Mouse (Mus musculus): Measurements from ENCODE around the gene Mettl21a.
"Not testable (repeated sequence)": the region's sequence is repeated elsewhere in the genome, so short reads cannot be mapped to it uniquely, and the experiment has no call there.

Mettl21a gene

DNA sequence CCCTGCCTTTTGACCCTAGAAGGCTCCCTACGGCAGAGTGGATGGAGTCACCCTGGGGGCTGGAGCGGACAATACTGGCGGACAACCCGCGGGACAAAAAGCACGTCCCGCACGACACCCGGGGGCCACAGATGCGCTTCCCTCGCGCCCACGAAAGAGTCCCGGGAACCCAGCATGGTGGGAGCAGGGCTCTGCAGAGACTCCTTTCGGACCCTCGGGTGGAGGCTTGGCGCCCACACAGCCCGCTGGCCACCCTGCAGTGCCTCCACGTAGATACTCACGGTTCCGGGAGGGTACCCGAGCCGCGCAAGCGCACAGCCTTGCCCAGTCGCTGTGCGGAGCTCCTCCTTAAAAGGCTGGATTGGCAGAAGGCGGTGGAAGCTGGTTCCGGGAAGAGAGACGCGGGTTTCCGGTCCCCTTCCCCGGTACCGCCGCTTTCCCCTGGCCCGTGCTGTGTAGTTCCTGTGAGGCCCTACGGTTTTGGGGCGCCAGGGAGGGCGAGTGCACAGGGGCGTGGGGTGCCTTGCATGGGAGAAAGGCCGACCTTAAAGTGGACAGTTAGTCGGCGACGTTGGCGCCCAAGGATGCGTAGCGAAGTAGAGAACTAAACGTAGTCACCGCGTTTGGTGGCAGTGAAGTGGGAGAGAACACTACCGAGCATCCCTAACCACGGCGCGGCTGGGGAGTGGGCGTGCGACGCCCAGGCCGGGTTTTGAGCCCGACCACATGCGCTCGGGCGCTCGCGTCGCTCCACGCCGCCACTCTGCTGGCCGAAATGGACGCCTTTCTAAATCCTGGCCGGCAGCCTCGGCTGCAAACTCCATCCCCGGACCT, at the start of gene Mettl21a:
Gene Mettl21a (minus strand): TSS at position 362 of the 834 bp plus-strand sequence.
- DNase-seq: peak; percentile 92 to 95

DNA sequence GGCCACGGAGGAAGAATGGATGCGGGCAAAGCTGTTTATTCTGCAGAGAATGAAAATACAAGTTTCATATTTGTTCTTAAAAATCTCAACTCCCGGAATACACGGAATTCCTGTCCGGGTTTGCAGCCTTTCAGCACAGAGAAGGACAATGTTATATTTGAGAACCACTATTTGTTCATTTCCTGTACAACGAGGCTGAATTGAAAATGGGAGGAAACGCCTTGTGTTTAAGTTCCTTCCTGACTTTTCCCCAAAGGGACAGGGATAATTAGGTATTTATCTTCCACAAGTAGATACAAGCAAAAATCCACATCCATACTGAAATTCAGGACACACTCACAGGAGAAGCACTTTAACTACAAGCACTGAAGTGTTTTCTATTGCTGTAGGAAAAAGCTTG, 41.8 kb upstream of the Mettl21a start:
- peak in 1 of 2 experiments; percentile 3 for DNase-seq

DNA sequence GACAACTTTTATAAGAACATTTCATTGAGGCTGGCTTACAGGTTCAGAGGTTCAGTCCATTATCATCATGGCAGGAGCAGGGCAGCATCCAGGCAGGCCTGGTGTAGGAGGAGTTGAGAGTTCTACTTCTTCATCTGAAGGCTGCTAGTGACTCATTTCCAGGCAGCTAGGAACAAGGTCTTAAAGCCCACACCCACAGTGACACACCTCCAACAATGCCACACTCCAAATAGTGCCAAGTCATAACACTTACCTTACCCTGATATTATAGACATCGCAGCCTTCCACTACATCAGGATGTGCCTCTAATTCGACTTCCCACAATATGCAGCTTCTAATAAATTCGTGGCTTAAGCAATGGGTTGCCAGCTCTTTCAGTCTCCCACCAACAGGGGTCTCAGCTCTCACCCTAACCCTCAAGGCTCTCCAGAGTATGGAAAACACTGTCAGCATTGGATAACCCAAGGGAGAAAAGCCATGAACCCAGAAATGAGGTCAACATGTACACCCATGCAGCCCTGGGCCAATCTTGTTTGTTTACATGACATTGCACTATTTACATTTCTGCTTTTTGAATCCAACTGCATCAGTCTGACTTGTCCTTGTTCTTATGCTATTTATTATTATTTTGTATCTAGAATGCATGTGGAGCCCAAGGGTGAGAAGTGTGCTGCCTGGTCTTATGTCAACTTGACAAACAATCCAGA, 39.5 kb upstream of the Mettl21a start:
- DNase-seq: no peak

DNA sequence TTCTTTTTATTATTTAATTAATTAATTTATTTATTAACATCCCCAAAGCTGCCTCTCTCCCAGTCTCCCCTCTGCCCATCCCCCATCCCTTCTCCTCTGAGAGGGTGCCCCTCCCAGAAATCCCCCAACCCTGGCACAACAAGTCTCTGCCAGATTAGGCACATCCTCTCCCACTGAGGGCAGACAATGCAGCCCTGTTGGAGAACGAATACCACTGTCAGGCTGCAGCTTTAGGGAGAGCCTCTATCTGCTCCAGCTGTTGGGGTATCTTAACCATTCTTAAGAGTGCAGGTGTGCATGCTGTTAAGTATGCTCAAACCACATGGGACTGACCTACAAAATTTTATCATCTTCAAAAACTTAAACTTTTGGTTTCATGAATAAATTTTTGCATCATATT, 38.4 kb upstream of the Mettl21a start:
- no peak for DNase-seq

DNA sequence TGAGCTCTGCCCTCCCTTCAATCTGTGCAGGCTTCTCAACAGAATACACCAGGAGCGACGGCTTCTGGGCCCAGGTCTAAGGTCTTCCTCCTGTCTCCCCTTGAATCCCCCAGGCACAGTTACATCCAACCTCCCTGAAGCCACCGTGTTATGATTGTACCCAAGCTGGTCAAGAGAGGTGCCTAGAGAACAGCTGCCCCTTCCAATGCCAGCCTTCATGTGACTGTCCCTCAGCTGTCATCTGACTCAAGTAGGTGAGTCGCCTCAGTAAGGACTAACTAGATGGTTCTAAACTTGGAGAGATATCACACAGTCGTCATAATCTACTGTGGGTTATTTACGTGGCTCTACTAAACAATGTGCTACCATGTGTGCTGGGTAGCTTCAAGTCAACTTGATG, 36.7 kb upstream of the Mettl21a start:
- no peak for DNase-seq

DNA sequence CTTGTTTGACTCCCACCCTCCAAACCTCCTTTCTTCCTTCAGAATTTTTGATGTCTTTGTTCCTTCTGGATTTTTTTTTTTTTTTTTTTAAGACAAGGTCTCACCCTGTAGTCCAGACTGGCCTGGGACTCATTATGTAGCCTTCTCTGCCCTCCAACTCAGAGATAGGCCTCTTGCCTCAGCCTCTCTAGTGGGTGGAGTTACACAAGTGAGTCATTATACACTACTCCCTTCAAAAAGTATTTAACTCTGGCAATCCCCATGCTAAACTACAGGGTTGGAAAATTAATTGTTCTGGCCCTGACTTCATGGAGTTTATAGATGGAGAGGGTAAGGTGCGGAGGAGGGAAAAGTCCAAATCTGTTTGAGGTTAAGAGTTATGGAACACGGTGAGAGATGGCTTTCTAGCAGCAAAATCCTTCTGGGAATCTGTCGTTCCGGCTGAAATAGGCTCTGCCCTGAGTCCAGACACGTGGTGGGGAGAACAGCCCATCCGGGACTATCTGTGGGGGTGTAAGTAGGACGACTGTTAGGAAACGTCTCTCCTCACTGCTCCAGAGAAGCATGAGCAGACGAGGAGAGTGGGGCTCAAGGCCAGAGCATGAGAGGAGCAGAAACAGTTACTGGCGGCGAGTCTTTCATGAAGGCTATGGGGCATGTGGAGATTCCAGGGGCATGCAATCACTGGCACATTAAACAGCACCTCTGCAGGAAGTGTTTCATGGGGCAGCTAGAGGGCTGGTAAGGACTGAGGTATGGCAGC, 32.5 kb upstream of the Mettl21a start:
- no peak for DNase-seq

DNA sequence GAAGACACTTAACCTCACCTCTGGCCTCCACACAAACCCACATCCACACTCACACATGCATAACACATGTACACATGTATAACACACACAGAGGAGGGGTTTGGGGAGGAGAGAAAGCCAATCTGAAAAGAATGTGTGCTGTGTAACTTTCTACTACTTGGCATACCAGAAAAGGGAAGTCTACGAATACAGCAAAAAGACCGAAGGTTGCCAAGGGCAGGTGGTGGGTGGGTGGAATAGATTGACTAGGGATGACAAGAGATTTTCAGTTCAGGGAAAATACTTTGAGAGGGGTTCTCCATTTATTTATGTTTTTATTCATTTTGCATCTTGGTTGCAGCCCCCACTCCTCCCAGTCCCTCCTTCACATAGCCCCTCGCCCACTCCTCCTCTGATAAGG, 27.5 kb upstream of the Mettl21a start:
- no peak for DNase-seq

DNA sequence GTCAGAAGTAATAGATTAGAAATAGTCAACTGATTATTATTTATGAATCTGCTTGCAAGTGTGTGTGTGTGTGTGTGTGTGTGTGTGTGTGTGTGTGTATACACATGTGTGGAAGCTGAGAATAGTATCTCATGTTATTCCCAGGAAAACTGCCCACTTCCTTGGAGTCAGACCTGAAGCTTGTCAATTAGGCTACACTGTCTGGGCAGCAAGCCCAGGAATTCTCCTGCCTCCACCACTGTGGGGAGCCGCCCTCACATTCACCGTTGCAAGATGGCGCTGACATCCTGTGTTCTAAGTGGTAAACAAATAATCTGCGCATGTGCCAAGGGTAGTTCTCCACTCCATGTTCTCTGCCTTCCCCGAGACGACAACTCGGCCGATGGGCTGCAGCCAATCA, 25.5 kb upstream of the Mettl21a start:
- not testable (repeated sequence) for DNase-seq

DNA sequence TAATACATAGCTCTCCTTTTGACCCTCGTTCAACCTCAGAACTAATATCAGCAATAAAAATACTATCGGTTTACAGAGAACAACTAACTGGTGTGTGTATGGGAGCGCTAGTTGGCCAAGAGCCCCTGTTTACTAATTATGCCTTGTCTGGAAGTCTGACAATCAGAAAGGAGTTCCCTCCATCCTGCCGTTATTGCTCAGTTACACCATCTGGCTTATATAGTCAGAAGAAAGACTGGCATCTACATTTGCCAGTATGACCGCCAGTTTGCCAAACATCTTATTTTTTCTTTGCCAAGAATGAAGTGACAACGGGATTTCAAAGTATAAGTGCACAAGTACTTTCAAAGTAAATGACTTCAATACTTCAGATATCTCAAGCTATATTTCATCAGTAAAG, 24.0 kb upstream of the Mettl21a start:
- no peak for DNase-seq

DNA sequence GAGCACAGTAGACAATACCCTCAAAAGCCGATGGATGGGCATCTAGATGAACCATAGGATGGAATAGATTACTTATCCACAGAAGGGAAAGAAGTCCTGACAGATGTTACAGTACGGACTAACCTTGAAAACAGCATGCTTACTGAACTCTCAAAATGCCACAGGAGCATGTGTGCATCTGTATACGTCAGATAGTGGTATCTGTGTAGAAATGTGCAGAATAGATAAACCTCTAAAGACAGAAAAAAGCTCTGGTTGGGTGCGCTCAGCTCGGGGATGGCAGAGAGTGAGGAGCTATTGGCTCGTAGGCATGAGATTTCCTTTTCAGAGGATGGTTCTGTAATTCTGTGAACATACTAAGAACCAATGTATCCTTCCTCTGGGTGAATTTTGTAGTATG, 22.2 kb upstream of the Mettl21a start:
- DNase-seq: no peak

DNA sequence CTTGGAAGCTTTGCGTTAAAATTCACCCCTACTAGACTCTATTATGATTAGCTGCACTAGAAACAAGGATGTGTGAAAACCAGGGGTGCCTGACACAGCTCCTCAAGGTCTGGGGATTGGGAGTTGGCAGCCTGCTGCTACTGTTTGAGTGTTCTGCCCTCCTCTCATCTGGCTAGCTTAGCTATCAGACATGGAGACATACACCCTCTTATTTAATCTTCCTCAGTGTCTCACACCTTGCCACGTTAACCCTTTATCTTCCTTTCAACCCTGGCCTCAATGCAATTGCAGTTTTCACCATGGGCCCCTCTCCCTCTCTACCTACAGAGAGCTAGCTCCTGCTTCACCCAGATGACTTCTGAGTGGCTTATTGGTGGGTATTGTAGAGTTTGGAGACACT, 18.6 kb upstream of the Mettl21a start:
- DNase-seq: no peak

DNA sequence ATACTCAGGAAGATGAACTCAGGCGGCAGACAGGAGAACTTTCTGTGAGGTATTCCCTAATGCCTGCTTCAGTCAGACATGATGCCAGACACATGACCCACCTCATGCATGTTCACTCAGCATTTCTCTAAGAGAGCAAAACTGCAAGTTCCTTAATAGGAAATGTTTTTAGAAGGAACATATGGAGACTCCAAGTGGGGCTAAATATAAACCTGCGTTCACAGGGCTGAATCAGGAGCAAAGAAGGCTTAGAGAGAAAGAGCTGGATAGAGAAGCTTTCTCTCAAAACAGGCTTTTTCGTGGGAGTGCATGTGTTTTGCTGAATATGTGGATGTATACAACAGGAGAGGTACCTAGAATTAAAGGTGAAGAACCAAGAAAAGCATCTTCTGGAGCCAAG, 16.2 kb upstream of the Mettl21a start:
- no peak for DNase-seq

DNA sequence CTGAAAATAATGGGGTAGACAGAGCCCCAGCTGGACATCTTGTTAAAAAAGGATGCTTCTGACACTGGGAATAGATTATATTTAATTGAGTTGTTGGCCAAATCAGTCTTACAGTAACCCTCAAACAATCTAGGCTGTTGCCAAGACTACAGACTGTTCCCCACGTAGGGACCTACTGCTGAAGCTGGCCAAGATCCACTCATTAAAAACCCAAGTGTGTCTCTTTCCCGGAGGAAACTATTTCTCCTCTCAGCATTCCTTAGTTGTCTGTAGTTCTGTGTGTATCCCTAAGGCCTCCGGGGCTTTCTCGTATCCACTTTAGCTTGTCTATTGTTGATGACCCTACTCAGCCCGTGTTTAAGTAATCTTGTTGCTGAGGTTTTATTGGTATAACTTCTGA, 14.5 kb upstream of the Mettl21a start:
- no peak for DNase-seq

DNA sequence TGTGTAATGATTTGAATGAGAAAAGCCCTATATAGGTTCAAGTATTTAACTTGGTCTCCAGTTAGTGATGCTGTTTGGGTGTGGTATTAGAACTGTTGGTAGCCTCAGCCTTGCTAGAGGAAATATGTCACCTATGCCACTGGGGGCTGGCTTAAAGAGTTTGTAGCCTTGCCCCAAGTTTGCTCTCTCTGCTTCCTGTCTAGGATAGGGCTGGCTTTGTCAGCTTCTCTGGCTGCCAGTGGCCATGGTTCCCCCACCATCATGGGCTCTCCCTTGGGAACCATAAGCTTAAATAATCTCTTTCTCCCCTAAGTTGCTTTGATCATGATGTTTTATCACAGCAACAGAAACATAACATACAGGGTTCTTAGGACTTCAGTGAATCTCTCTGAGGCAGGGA, 8.2 kb upstream of the Mettl21a start:
- DNase-seq: no peak

DNA sequence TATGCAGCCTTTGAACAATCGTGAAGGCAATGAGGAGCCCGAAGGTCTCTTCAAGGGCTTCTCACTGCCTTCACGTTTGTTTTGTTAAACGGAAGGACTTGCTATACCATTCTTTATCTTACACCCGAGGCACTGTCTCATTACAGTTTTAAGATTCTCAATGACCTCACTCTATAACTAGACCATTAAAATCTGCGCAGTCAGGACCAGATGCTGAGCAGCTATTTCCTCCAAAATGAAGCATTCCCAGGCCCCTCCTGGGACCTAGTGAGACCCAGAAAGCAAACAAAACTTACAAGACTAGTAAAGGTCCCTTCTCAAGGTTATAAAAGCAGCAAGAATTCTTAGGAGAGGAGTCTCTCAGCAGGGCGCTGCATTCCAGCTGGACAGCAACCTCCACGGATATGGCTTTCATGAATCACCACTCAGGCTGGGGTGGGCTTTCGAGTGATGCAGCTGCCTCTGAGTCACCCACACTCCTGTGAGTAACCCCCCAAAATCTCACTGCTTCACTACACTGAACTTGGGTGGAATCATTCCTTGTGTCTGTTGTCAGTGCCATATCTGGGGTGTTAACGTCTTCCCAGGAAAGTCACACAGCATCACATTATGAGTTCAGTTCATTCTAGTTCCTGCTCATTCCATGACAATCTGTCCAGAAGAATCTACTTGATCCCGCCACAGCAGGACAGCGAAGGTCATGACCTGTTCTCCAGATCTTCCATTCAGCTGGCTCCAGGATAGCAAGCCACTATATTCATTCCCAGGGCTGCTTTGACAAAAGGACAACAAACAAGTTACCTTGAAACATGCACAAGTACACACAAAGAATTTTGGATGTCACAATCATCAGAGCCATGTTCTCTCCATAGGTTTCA, 6.8 kb upstream of the Mettl21a start:
- peak in 1 of 2 experiments; percentile 30 for DNase-seq

DNA sequence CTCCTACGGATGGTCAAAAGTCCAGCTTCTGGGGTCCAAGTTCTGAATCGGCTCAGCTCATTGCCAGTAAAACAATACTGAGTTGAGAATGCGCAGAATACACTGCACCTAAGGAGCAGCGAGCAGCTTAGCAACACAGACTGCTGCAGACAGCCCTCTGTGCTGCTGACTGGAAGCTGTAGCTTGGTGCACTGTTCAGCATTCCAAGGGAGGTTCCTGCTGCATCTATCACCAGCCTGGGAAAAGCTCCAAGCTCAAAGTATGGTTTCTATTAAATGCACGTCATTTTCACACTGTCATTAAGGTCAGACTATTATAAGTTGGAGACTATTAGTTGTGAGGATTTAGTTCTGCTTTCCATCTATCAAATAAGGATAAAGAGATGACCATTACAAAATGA, 4.1 kb upstream of the Mettl21a start:
- DNase-seq: peak in 1 of 2 experiments; percentile 22

DNA sequence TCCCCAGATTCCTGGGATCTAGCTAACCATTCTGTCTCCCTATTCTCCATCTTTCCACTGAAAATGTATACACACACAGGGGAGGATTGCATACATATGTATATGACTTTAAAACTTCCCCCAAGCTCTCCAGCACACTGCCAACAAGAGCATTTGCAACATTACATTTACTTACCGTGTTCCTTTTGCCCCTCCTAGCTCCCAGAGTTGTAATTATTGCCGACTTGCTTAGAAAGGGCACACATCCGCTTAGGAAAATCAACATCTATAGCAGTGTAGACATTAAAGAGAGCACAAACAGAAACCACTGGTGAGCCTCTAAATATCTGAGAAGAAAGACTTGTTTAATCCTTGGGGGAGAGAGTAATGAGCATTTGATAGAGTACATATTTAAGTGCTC, 1.2 kb upstream of the Mettl21a start:
- DNase-seq: no peak

DNA sequence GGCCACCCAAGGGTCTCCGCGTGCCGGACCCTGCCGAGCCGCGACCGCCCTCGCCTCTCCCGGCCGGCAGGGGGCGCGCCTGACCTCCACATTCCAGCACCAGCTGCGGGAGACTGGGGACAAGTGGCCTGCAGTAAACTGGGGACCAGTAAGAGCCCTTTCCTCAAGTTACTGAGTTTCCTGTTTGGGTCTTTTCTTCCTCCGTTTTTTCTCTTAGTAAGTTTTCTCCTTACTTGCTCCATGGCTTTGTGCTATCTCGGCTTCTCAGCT, 608 bp upstream of the Mettl21a start:
- DNase-seq: peak; percentile 93 to 95

DNA sequence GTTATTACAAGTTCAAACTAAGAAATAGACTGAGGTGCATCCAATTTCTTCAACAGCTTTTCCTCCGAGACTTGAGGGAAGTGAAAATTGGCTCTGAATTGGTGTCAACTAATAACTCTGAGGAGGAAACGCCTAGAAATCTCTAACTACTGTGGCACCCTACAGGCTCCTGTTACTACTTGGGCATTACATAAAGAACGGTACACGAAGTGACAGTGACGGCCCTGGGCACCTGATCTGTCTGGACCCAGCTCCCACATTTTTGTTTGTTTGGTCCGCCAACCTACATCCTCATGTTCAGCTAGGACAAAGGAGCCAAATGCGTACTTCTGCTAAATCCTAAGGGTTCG, 536 bp downstream of the Mettl21a start:
- DNase-seq: no peak

DNA sequence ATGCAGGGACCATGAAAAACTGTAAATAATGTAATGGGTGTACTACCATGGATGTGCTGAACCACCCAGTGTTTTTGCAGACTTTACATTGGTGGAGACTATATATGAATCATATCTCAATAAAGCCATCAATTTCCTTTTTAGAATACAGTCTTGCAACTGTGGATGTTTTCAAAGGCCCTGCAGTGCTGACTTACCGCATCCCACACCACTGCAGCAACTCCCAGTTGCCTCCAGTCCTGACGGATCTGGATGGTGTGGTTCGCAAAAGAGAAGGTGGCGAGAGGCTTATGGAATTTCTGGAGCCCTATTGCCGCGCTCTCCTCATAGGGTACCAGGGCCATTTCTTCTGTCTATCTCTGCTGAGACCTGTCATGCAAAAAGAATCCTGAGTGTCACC, 966 bp downstream of the Mettl21a start:
- DNase-seq: peak in 1 of 2 experiments; percentile 14

DNA sequence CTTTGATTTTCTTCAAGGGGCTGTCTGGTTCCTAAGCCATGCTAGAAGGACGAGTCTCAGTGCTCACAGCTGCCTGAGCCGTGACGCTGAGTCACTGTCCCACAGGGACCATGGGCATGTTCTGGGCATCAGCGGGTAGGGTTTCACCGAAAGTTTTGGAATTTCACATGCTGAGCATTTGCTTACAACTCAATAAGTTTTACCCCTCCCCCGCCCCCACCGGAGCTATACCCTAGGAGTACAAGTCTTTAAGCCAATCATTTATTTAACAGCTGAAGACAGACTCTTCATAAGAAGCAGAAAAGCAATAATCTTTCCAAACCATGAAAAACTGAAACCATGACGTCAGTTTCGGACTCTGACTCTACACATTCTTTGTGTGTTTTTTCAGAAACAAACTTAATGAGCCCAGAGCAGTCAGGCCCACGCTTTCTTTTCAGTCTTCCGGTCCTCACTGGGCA, 1.5 kb downstream of the Mettl21a start:
- DNase-seq: peak in 1 of 2 experiments; percentile 24

DNA sequence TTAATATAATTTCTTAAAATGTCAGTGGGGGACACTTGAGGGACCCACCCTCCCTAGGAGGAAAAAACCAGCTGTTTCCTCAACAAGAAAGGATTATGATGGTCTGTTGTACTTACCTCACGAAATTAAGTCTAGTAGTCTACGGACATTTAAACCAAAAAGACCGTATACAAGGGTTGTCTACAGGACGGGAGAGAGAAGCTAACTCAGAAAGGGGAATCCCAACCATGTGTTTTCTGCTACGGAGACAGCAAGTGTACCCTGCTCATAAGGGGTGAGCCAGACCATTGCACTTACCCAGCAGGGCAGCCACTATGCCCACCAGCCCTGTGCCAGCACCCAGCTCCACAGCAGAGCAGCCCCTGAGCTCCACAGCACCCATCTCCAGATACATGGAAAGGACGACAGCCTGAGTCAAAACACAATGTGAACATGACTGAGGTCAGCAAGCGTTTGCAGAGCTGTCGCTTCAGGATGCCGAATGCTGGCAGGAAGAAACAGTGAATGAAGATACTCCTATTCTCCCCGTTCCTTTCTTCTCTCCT, 2.2 kb downstream of the Mettl21a start:
- DNase-seq: no peak
